Mouse (Mus musculus) MEL-GATA-1-ER (cell line): ENCODE data around the gene Cox6a1.
"Not testable (repeated sequence)": the region's sequence is repeated elsewhere in the genome, so short reads cannot be mapped to it uniquely, and the experiment has no call there.

Source experiments
- DNase-seq: peaks from one replicate; pipeline ENCODE4 v3.0.0-alpha.2; 2012; ENCODE audit warnings: low read depth; ENCODE audit errors: extremely low read depth

The Cox6a1 gene

DNA sequence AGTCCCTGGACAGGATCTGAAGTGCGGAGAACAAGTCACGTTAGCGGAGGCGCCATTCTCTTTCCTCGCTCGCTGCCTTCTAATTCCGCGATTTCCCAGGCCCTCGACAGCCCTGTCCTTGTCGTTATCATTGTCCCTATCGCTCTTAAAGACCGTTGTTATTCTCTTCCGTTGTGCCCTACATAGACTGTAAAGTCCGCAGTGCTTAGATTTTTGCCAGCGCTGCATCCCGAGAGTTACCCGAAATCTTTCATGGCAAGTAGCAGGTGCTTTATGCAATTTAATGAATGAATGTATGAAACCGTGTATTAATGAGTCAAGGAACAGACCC is 409 bp upstream of the Cox6a1 start:
- DNase-seq: no peak

DNA sequence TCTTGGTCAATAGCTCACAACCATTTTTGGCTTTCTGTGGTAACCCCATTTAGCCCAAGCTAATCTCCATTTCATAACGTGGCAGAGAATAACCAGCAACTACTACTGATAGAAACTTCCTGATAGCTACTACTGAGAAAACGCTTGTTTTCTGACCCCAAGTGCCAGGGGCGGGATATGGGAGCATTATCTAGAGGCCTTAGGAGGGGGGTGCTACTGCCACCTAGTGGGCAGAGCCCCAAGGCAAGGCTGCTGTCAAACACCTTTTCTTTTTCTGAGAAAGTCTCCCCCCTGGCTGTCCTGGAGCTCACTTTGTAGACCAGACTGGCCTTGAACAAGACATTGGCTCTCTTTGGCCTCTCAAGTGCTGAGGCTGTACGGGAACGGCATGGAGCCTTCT is 1.2 kb downstream of the Cox6a1 start:
- peak; percentile 83 for DNase-seq

DNA sequence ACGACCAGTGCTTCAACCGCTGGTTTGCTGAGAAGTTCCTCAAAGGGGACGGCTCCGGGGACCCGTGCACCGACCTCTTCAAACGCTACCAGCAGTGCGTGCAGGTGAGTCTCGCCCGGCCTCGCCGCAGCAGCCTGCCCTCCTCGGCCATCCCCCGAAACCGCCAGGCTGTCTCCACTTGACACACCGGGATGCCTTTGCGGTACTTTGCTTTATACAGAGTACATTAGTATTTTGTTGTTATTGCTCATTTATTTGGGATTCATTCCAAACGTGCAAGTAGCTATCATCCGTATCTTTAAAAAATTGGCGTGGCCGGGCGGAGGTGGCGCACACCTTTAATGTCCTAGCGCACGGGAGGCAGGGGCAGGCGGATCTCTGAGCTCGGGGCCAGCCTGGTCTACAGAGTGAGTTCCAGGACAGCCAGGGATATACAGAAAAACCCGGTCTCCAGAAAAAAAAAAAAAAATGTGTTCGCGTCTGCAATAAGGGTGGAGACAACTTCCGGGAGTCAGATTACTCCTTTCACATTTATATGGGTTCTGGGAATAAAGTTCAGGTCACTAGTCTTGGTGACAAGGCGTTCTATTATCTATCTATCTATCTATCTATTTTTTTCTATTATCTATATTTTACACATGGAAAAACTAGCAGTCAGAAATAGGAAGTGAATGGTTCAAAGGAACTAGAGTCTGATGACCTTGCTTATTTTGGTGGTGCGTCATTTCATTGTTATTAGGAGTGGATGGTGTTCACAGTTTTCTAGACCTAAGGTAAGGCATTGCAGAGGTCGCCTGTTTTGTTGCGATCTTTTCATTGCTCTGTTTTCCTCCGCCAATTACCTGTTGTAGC is 7.2 kb downstream of the Cox6a1 start:
- DNase-seq: no peak

DNA sequence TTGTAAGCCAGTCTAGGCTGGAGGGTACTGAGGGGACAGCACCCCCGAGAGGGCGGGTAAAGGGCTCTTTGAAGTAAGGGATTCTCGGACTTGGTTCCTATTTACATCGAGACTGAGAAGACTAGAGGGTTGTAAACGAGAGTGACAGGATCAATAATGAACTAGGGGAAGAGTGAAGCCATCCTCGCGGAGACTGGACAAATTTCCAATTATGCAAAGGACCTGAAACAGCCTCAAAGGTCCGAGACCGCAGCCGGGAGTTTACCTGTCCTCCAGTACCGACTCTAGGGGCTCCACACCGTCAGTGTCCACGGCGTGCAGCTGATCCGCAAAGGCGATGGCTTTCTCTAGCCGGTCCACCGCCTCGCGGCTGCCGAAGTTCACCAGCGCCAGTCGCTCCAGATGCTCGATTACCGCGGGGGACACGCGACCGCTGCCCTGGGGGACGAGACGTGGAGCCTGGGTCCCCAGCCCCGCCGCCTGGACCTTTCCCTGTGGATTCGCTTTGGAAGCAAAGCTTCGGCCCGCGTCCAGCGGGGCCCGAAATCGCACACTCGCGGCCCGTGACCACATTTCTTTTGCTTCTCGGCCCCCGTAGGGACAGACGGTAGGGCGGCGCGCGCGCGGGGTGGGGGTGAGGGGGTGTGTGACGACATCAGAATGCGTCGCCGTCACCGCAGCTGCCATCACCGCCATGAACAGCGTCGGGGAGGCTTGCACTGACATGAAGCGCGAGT is 8.0 kb downstream of the Cox6a1 start, which contains the start of the genes Gatc and Triap1:
Gatc (minus strand) TSS at position 602 of the 737 bp plus-strand sequence.
Triap1 (plus strand) TSS at position 649 of the 737 bp plus-strand sequence.
- DNase-seq: no peak

DNA sequence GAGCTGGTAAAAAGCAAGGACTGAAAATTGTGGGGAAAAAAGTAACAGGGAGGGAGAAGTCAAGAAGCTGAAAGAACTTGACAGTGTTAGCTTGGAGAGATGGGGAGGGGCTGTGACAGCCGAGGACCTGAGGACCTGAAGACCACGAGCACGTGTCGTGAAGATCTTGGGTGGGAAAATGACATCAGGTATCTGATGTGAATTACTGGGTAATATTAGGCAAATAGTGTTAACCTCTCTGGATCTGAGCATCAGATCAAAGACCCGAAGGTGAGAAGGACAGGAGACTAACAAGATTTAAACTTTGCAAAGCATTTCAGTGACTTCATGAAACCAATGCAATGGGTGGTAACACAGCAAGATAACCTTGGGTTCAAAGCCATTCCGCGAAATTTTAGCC is 8.8 kb downstream of the Cox6a1 start:
- no peak for DNase-seq

DNA sequence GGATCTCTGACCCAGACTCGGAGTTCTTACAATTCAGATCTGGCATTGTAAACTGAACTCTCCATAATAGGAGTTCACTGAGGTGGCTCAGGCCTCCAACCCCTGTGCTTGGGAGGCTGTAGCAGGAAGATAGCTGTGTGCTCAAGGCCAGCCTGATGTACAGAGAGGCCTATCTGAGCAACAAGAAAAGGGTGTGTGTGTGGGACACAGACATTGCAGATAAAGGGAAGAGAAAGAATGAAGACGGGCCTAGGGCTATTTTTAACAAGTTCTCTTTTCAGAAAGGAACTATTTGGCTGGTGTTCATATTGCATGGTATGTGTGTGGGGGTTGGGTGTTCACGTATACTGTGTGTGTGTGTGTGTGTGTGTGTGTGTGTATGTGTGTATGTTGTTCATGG is 15.2 kb downstream of the Cox6a1 start:
- peak; percentile 89 for DNase-seq

DNA sequence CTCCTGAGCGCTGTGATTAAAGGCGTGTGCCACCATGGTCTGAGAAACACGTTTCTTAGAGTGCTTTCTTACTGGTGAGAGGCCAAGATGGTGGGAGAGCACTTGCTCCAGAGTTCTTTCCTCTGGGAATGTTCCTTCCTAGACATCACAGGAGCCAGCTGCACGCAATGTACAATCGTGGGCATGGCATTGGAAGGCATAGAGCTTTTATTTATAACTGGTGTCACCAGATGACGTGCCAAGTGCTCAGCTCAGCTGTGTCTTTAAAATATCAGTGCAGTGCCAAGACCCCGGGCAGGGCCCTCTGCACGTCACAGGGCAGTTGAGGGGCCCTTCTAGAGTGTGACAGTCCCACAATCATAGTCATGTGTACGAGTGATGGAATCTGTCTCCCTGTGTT is 17.8 kb downstream of the Cox6a1 start:
- no peak for DNase-seq

DNA sequence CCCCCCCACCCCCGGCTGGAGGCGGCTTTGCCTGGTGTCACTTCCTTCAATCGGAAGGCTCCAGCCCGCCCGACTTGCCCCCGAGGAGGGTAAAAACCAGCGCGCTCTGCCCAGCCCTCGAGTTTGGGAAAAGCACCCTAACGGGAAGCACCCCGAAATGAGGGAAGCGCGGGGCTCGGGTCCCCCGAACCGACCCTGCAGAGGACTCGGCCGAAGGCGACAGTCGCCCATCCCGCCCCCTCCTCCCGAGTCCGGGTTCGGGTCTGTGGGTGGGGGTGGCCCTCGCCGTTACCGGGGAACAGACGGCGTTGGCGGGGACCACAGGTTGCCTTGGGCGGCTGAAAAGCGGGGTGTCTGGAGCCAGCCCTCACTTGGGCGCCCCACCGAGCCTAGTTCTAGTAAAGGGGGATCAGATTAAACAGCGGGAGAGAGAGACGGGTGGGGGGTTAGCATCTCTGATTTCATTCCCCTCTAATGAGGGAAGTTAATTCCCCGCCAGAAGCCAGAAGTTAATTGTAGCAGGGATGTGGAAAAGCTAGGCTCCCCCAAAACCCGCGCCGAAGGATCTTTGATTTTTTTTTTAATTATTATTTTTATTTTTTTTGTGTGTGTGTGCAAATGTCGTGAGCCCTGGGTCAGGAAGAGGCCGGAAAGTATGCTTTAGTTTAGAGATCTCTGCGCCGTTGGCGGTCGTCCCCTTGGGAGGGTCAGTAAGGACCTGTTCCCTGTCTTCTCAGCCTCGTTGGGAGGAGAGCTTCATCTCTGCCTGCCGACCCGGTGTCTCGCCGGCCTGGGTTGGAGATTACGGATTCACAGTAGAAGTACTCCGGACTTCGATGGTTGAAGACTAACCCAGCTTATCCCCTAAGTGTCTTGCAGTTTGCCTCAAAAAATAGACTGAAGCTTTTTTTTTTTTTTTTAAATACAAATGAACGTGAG is 20.9 kb downstream of the Cox6a1 start:
- DNase-seq: no peak

DNA sequence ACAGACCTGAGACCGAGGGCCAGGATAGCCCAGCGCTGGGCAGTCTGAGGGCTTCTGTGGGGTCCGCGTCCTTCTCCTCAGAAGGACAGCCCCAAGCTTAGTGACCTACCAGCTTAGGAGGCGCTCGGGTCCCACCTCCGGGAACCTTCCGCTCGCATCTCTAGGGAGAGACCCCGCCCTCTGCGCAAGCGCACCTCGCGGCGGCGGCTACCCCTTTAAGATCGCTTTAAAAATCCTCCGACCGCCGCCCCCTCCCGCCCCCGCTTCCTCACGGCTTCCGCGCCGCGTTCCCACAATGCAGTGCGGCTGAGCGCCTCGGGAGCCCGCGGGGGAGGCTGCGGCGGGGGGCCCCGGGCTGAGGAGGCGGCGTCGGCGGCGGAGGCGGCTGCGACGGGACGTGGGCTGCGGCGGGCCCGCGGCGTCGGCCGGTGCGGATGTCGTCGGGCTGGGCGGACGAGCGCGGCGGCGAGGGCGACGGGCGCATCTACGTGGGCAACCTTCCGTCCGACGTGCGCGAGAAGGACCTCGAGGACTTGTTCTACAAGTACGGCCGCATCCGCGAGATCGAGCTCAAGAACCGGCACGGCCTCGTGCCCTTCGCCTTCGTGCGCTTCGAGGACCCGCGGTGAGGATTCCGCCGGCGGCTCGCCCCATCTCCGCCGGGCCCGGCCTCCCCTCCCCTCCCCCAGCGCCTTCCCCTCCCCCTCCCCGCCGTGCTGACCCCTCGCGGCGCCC is 21.7 kb downstream of the Cox6a1 start, which contains the start of gene Srsf9:
Srsf9 (plus strand) TSS at position 303 of the 735 bp plus-strand sequence.
- DNase-seq: peak; percentile 75

DNA sequence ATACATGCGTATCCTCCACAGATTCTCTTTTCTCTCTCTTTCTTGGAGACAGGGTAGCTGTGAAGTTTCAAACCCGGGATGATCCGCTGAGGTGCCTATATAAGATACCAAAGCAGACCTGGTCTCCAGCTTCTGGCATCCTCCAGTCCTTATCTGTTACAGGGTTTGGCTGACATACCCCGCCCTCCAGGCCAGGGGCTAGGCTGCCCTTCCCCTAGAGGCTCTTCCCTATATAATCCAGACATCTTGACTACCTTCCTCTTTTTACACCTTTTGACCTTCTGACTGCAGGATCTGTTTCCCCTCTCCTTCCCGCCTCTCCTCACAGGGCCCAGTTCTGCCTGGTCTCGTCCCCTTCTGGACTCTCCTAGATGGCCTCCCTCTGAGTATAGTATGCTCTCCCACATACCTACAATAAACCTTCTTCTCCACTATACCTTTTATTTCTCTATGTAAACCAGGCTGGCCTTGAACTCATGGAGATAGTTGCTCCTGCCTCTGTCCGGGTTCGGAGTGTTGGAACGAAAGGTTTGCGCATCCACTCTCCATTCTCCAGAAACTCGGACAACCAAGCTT is 22.4 kb downstream of the Cox6a1 start:
- no peak for DNase-seq

DNA sequence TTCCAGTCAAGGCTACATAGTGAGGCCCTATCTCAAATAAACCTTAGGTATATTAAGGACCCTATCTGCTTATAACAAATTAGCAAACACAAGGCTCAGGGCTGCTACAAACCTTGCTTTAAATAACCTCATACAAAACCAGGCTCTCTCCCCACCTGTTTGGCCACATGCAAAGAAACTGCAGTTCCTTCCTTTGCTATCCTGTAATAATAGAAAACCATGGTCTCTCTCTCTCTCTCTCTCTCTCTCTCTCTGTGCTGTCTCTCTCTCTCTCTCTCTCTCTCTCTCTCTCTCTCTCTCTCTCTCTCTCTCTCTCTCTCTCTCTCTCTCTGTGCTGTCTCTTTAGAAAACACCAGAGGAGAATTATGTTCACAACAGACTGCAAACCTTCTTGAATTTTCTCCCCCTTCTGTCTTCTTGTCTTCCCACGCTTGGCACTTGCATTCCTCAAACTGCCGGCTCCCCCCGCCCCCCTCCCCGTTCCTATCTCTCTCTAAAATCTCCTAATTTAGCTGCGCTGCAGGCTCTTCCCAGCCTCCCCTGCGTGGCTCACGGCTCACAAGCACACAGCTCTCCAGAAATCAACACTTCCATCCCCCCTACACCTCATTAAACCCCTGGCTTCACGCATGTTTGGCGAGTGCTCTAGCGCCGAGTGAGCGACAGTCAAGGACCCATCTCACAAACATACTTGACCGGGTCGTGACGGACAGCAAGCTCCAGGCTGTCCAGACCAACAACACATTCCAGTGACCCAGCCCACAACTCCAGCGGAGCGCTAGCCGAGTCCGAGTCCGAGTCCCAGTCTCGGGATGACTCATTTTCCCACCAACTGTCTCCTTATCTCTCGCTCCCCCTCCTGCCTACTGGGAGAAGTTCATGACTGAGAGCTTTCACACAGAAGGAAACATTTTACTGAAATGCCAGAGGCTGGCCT is 29.5 kb downstream of the Cox6a1 start:
- DNase-seq: peak; percentile 68

DNA sequence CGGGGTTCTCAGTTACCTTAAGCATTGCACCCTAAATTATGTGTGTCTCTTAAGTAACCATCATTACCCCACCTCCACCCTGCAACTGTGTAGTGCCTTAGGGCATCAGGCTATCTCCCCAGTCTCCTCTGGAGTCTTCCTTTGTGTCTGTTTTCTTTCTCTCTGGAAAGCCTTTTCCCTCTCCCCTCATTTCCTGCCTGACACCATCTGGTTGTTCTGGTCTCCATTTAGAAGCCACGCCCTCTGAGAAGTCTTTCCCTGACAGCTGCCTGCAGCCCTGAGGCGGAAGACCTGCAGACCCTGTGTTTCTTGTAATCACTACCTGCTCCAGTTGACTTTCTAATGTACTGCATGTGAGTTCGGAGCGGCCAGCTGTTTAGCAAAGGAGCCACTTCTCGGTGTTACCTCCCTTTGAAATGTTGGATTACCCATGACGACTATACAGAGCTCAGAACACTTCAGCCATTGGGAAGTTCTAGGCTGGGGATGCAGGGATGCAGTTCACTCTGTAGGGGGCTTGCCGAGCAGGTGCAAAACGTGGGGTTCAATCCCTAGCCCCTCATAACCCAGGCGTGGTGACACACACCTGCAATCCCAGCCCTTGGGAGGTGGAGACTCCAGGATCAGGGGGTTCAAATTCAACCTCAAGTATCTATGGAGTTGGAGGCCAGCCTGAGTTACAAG is 31.0 kb downstream of the Cox6a1 start:
- DNase-seq: no peak

DNA sequence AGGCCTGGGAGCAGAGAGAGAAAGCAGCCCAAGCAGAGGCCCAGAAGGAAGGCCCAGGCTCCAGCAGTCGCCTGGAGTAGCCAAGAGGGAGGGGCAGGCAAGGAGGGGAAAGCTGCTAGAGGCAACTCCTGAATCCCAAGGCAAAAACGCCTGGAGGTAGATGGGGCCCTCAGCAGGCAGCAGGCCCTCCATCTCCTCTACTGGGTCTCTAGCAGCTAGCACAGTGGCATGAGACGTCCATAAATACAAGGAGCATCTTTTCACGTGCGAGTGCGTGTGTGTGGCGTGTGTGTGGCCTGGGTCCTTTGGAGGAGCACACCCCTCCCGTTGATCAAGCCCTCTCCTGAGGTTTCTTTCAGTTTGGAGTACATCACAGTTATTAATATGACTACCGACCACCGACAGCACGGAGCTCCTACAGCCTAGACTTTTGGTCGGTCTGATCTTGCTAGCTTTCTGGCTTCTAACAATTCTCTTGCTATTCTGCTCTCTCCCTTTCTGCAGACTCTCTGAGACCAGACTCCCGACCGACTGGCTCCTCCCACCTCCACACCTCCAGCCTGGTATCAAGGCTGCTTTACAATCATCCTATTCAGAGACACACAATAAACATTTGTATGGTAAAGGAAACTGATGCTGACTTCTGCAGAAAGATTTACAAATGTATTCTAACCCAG is 31.7 kb downstream of the Cox6a1 start:
- DNase-seq: no peak

DNA sequence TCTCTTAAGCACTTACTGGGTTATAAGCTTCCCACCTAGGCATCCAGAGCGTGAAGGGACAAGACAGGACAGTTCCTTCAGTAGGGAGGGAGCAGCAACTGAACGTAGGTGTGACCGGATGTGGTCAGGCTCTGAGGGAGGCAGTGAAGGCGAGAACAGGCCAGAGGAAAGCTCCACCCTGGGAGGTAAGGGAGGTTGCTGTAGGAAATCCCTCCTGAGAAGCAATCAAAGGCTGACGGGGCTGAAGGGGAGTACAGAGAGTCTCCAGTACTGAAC is 35.2 kb downstream of the Cox6a1 start:
- DNase-seq: peak; percentile 61

DNA sequence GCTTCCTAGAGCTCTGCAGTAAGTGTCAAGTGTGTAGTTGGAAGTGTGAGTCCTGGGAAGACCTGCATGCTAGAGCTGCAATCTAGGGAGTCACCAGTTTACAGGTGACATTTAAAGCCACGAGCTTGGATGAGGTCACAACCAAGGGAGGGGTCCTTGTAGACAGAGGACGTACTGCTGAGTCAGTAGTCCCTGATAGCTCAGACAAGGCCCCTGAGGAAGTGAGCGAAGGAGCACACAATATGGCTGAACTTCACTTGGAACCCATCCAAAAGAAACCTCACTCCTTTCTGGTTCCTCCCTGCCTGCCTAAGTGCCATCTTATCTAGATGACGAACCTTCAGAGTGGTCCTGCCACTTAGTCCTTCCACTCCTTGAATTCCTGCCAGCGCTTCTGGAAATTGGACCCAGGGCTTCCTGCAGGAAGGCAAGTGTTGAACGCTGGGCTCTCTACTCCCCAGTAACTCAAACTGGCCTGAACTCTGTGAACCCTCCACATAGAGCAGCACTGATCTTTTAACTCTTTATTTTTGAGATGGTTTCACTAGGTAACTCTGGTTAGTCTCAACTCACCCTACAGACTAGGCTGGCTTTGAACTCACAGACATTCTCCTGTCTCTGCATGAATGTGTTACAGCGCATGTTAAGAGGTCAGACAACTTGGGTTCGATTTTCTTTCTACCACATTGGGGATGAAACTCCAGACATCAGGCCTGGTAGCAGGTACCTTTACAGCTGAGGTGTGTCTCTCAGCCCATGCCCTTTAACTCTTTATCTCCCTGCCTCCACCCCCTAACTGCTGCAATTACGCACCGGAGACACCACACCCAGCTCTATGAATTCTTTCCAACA is 35.7 kb downstream of the Cox6a1 start:
- peak; percentile 98 for DNase-seq

DNA sequence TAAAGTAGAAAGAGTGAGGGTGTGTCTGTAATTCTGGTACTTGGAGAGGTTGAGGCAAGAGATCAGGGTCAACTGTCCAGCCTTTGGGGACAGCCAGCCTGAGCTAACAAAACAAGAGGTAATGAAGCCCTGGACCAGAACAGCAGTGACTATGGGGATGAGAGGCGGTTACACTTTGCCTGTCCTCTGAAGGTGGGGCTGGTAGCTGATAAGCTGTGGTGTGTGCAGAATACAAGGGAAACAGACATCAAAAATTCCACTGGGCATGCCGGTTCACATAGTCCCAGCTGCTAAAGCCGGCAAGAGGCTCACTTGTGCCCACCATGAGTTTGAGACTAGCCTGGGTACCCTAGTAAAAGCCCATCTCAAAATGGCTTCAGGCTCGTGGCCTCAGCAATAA is 36.4 kb downstream of the Cox6a1 start:
- DNase-seq: no peak

DNA sequence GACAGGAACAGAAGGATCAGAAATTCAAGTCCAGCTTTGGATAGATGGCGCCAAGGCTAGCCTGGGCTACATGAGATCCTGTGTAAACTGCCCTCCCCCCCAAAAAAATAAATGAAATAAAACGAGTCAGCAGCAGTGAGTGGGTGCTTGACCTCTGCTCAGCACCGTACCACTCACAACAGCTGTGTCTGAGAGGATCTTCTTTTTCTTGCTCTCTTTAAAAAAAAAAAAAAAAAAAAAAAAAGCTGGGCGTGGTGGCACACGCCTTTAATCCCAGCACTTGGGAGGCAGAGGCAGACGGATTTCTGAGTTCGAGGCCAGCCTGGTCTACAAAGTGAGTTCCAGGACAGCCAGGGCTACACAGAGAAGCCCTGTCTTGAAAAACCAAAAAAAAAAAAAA is 46.6 kb downstream of the Cox6a1 start:
- not testable (repeated sequence) for DNase-seq

DNA sequence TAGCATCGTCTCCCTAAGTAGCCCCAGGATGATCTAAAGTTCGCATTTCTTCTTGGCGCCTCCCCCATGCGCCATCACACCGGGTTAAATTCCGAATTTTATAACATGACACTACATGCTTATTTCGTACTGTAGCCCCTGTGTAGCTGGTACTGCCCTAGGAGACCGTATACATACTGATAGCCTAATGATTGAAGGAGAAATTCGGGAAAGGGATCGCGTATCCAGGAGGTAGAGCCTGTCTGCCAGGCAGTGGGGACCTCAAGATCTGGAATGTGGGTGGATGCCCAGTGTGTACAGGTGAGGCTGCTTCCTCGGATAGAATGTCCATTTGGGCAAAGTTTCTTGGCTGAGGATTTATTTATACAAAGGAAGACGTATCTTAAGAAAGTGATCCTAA is 47.2 kb downstream of the Cox6a1 start:
- DNase-seq: no peak
